Mouse (Mus musculus) stomach, postnatal 0 days (tissue): ENCODE measurements around the gene Tmem260.

ENCODE experiments used
- CTCF ChIP-seq: IDR thresholded peaks from 2 replicates; pipeline ENCODE4 v1.5.1; 2016; ENCODE audit warnings: antibody characterized with exemption, low read depth, mild to moderate bottlenecking, moderate library complexity
- EP300 ChIP-seq: optimal IDR thresholded peaks from 2 replicates; pipeline ENCODE3; 2016; ENCODE audit warnings: antibody characterized with exemption

DNA sequence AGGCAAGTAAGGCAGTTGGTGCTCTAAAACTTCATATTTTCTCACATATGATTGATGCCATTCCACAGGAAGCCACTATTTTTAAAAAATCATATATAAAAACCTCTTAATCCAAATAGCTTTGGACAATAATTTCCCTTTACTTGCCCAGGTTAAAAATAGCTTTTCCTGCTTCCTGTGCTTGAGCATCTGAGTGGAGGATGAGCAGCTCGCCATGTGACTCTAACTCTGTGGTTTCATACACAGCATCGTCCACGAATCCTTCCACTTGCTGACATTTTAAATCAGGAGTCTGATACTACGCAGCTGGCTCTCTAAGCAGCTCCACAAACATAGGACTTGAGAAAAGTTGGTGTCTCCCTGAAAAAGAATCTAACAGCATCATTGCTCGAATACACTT lies 7.5 kb downstream of the Tmem260 start:
- TF ChIP-seq CTCF (no peak), EP300 (no peak)
